Mouse (Mus musculus) kidney, postnatal 0 days (tissue): ENCODE data around the gene Gm34653. TPM values are rescaled to one million over a fixed set of nuclear protein-coding genes. Genes with fewer than 3 reads are reported as not detected.

ENCODE experiments used
- ATAC-seq: fragments of 200-750 bp; cut with Nextera tagmentation; replicated peaks from 2 replicates; pipeline ENCODE4 v1.8.0; 2017; ENCODE audit warnings: low read depth, moderate number of reproducible peaks, moderate TSS enrichment, moderate library complexity; ENCODE audit not compliant: low FRiP score
- DNase-seq: peaks from one replicate; pipeline ENCODE4 v3.0.0-alpha.2; 2016; ENCODE audit warnings: low spot score
- H3K27ac ChIP-seq: fragments of 300-500 bp; sonication (generic); 2 replicates; pipeline ENCODE4 v1.5.1; 2014; ENCODE audit warnings: mild to moderate bottlenecking
- H3K27me3 ChIP-seq: fragments of 300-500 bp; sonication (generic); 2 replicates; pipeline ENCODE4 v1.6.1; 2014; ENCODE audit warnings: low read length, mixed read lengths; ENCODE audit not compliant: insufficient read depth
- H3K36me3 ChIP-seq: fragments of 300-500 bp; sonication (generic); 2 replicates; pipeline ENCODE4 v1.6.1; 2014; ENCODE audit warnings: low read length, mixed read lengths; ENCODE audit not compliant: insufficient read depth
- H3K4me1 ChIP-seq: fragments of 300-500 bp; sonication (generic); replicated peaks from 2 replicates; pipeline ENCODE4 v1.6.1; 2014; ENCODE audit warnings: antibody characterized with exemption, low read length, mixed read lengths; ENCODE audit not compliant: insufficient read depth
- H3K4me2 ChIP-seq: fragments of 300-500 bp; sonication (generic); 2 replicates; pipeline ENCODE4 v1.6.1; 2014; ENCODE audit warnings: mild to moderate bottlenecking, low read length, moderate library complexity, mixed read lengths
- H3K4me3 ChIP-seq: fragments of 300-500 bp; sonication (generic); replicated peaks from 2 replicates; pipeline ENCODE4 v1.5.1; 2014; ENCODE audit warnings: low read depth, low read length
- H3K9ac ChIP-seq: fragments of 300-500 bp; sonication (generic); 2 replicates; pipeline ENCODE4 v1.6.1; 2014; ENCODE audit warnings: low read depth, low read length
- H3K9me3 ChIP-seq: fragments of 300-500 bp; sonication (generic); replicated peaks from 2 replicates; pipeline ENCODE4 v1.6.1; 2016; ENCODE audit warnings: low read length, inconsistent platforms, mixed read lengths
- CTCF ChIP-seq: IDR thresholded peaks from 2 replicates; pipeline ENCODE4 v1.5.1; 2016; ENCODE audit warnings: antibody characterized with exemption, low read depth, mild to moderate bottlenecking, moderate library complexity
- WGBS: fragments of 180-500 bp; shearing (Covaris S2); extraction: QIAGEN DNeasy Blood & Tissue Kit; methylation state at CpG from one replicate; pipeline ENCODE4 v1.1.7; 2014; 5-methylcytosine and 5-hydroxymethylcytosine counted together
- polyA plus RNA-seq: library from polyadenylated mRNA; unstranded; fragments of >200 nt; fragmentation: Nextera tagmentation; extraction: Ambion mirVana; gene quantifications from 2 replicates; pipeline ENCODE4 v1.2.1, GENCODE M21; 2015

Gm34653 gene
- polyA plus RNA-seq, 1 experiment from 2014 or later = not detected

DNA sequence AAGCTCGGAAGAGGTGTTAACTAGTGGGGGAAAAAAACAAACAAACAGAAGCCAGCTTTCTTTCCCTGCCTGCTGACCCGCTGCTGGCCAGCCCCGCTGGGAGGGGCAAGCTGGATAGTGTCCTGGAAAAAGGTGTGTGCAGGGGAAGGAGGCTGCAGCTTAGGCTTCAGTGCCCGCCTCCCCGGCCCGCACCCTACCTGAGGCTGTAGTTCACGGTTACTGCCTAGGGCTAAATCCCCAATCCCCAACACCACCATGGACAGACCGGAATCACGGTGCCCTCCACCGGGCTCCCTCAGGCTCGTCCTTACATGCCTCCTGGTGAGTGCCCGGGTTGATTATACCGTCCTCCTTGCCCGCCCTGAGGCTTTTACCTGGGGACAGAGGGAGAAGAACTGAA is 41.5 kb downstream of the Gm34653 start, which contains the start of gene Cutal:
Gene Cutal (plus strand): TSS at position 126 of the 400 bp plus-strand sequence.
- peak within 1 kb of the TSS; percentile 89 for H3K27ac ChIP-seq
- H3K4me2 ChIP-seq = peak within 1 kb of the TSS; percentile 66
- peak; percentile 42; the same call in 1 of the 2 replicates for ATAC-seq
- H3K4me3 ChIP-seq = peak within 1 kb of the TSS; percentile 39
- H3K4me1 ChIP-seq = peaks cover 3% of the 10 kb centered on the region; the same call in 1 of the 2 replicates
- H3K36me3 ChIP-seq = no peaks in the 10 kb centered on the region
- peak; percentile 46 for DNase-seq
- H3K9ac ChIP-seq = peak within 1 kb of the TSS; percentile 60
- H3K27me3 ChIP-seq = no peaks in the 10 kb centered on the region
- 6% methylated on average over 14 of the region's 14 CpGs for WGBS
- no peaks in the 10 kb centered on the region for H3K9me3 ChIP-seq
- no peak for TF ChIP-seq CTCF

- no peaks in the 10 kb centered on the region for H3K4me1 ChIP-seq
Measured at GRCm38 (mm10) chr2:34874816-34875345, 42.1 kb downstream of the Gm34653 start, which contains the start of gene Psmd5. TSS of gene Psmd5 (minus strand) at chr2:34874968.

DNA sequence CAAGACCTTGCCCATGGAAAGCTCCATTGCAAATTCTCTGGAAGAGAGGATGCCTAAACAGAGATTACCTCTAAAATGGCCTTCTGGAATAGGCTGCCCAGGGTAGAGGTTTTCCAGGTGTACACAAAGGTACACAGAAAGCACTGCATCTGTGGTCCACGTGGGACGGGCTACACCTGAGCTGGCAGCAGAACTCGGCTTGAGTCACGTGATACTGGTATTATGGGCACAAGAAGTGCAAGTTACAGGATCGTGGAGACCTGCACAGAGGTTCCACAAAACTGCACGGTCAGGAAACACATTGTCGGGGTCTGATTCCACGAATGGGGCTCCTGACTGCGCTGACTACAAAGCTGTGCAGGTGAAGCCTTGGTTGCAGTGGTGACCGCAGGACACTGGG is 47.2 kb downstream of the Gm34653 start:
- WGBS = 84% methylated on average over 10 of the region's 10 CpGs
- H3K36me3 ChIP-seq = no peaks in the 10 kb centered on the region

More at GRCm38 (mm10) chr2:34874816-34875345, 42.1 kb downstream of the Gm34653 start, which contains the start of gene Psmd5:
- ATAC-seq (no peak; the same call in 1 of the 2 replicates), DNase-seq (no peak)
- peak within 1 kb of the TSS; percentile 66 for H3K4me2 ChIP-seq
- no peak; the same call in 1 of the 2 replicates for TF ChIP-seq CTCF
- 11% methylated on average over 8 of the region's 8 CpGs for WGBS
- peak within 1 kb of the TSS; percentile 39 for H3K4me3 ChIP-seq
- no peaks in the 10 kb centered on the region for H3K36me3 ChIP-seq
- no peaks in the 10 kb centered on the region for H3K9me3 ChIP-seq
- peak within 1 kb of the TSS; percentile 60 for H3K9ac ChIP-seq
- peak within 1 kb of the TSS; percentile 89 for H3K27ac ChIP-seq
- H3K27me3 ChIP-seq = no peaks in the 10 kb centered on the region

GRCm38 (mm10) chr2:34882757-34883156 is 50.0 kb downstream of the Gm34653 start:
- Histone ChIP-seq H3K4me1 (no peaks in the 10 kb centered on the region), H3K9ac (no peak overlapping the region), H3K27ac (no peak overlapping the region), H3K4me2 (no peak overlapping the region), H3K27me3 (no peaks in the 10 kb centered on the region), H3K36me3 (no peaks in the 10 kb centered on the region), H3K4me3 (no peak overlapping the region), H3K9me3 (no peaks in the 10 kb centered on the region)
- ATAC-seq (no peak), DNase-seq (no peak)
- WGBS = 59% methylated on average over 2 of the region's 2 CpGs
- no peak for TF ChIP-seq CTCF

More for the DNA sequence above, 47.2 kb downstream of the Gm34653 start:
- H3K4me1 ChIP-seq = no peaks in the 10 kb centered on the region
- DNase-seq (no peak), ATAC-seq (no peak)
- H3K9me3 ChIP-seq = no peaks in the 10 kb centered on the region
- H3K9ac ChIP-seq = no peak overlapping the region
- no peak for TF ChIP-seq CTCF
- H3K27ac ChIP-seq = no peak overlapping the region
- H3K27me3 ChIP-seq = no peaks in the 10 kb centered on the region
- no peak overlapping the region for H3K4me3 ChIP-seq
- no peak overlapping the region for H3K4me2 ChIP-seq

DNA sequence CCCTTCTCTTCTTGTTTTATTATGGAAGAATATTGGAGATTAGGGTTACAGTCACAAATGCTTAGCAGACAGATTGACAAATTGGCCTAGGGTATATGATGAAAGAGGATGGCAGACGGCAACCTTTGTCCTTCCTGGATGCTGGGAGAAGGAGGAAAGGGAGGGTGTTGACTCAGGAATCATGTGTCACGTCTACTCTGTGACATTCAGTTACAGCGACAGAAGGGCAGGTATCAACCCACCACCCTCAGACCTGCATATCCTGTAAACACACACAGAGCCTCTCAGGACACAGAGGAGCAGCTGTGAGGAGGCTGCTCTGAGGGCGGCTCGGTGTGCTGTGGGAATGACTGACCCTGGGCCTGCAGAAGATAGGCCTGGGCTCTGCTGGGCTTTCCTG is 50.4 kb downstream of the Gm34653 start:
- Histone ChIP-seq H3K27ac (no peak overlapping the region), H3K4me2 (no peak overlapping the region), H3K9ac (no peak overlapping the region), H3K4me3 (no peak overlapping the region), H3K9me3 (no peaks in the 10 kb centered on the region), H3K4me1 (no peaks in the 10 kb centered on the region), H3K36me3 (no peaks in the 10 kb centered on the region), H3K27me3 (no peaks in the 10 kb centered on the region)
- ATAC-seq = 0 out of 2 replicates have a peak, but pooled peaks have one; percentile 40
- 27% methylated on average over 5 of the region's 5 CpGs for WGBS
- peak; percentile 61 for DNase-seq
- no peak for TF ChIP-seq CTCF

DNA sequence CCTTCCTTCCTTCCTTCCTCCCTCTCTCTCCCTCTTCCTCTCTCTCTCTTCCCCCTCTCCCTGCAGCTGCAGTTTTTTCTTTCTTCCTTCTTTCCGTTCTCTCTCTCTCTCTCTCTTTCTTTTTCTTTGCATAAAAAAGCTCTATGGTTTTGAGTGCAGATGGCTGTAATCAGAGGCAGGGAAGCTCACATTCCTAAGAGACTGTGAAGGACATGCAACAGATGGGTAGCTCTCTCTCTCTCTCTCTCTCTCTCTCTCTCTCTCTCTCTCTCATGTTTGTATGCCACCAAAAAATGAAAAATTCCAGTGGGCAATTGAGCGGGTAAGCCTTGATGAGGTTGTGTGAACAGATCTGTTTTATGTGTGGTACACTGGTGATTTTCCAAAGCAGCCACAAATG is 51.4 kb downstream of the Gm34653 start:
- Histone ChIP-seq H3K27ac (no peak overlapping the region), H3K27me3 (no peaks in the 10 kb centered on the region), H3K9me3 (no peaks in the 10 kb centered on the region), H3K9ac (no peak overlapping the region), H3K4me2 (no peak overlapping the region), H3K4me3 (no peak overlapping the region), H3K4me1 (no peaks in the 10 kb centered on the region), H3K36me3 (no peaks in the 10 kb centered on the region)
- DNase-seq (no peak), ATAC-seq (no peak)
- no peak for TF ChIP-seq CTCF
- 74% methylated on average over 2 of the region's 2 CpGs for WGBS

Other genes with a start within 250 kb of the Gm34653 start
- 56.6 and 58.7 TPM in 2 replicates for gene Gapvd1, start 77.8 kb upstream of the Gm34653 start, polyA plus RNA-seq
- 688 and 780 TPM in 2 replicates for gene Hspa5, start 61.0 kb upstream of the Gm34653 start, polyA plus RNA-seq
- 30.8 and 33.3 TPM in 2 replicates for gene Rabepk, start 33.1 kb upstream of the Gm34653 start, polyA plus RNA-seq
- 61.0 and 65.8 TPM in 2 replicates for gene Fbxw2, start 6.7 kb upstream of the Gm34653 start, polyA plus RNA-seq
- gene Cutal, start 41.4 kb downstream of the Gm34653 start, polyA plus RNA-seq = 19.0 and 19.3 TPM in 2 replicates
- 92.0 and 104 TPM in 2 replicates for gene Psmd5, start 42.0 kb downstream of the Gm34653 start, polyA plus RNA-seq
- gene Phf19, start 81.0 kb downstream of the Gm34653 start, polyA plus RNA-seq = 6.8 and 8.7 TPM in 2 replicates
- gene Traf1, start 128.8 kb downstream of the Gm34653 start, polyA plus RNA-seq = 18.6 and 20.6 TPM in 2 replicates
- 0.16 and 0.19 TPM in 2 replicates for gene Hc, start 228.4 kb downstream of the Gm34653 start, polyA plus RNA-seq